Mouse (Mus musculus) cerebellum, postnatal 36 days (tissue): Measurements from ENCODE around the gene Prss36.
"Not testable (repeated sequence)": the region's sequence is repeated elsewhere in the genome, so short reads cannot be mapped to it uniquely, and the experiment has no call there.

Experiments used
- DNase-seq, 2 experiments: peaks; one replicate each; pipeline ENCODE4 v3.0.0; 2021 to 2022; ENCODE audit warnings: mixed read lengths in 2 of 2

Gene Prss36

DNA sequence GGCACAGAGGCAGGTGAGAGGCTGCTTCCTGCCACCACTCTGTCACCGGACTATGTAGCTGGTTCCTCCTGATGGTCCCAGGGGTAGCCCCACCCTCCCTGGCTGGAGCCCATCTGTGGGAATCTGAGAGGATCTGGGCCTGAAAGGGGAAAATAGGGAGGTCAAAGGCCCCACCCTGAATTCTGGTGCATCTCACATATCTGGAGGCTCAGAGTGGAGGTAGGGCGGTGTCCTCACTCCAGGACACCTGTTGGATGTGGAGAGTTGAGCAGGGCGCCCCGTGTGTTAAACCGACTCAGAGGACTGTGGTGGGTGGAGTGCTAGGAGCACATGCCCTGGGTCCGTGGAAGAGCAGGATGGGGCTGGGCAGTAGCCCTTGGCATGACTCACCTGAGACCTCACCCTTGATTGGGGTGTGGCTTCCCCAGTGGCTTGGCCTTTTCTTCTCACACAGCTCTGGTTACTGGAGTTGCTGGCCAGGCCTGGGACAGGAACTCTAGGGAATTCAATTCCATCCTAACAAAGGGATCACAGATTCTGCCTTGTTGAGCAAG is at the start of gene Prss36:
Gene Prss36 (minus strand): TSS at position 256 of the 554 bp plus-strand sequence.
- DNase-seq: no peak

DNA sequence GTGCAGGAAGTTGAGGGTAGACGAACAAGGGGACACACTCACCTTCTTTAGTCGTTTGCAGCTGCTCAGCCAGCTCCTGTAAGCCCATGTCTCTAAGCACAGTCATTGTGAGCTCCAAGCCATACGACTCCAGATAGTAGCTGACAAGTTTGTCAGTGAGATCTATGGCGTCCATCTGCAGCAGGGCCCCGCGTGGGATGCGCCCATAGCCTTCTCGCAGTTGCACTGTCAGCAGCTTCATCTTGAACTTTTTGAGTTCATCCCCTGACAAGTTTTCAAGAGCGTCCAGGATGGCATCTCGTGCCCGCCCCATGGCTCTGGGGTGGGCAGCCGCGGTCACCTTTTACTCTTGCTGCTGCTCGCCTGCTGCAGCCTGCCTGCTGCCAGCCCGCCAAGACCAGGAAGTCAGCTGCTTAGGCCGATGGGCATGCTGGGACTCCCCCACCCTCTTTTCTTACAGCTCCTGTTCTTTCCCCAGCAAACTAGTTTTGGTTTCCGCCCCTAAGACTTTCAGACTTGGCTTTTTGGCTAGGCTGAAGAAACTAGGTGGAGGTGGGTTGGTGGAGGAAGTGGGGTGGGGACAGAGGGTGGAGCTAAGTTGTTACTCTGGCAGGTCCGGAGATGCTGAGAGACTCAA is 46.9 kb upstream of the Prss36 start, which contains the start of gene Pycard:
Gene Pycard (minus strand): TSS at position 527 of the 637 bp plus-strand sequence.
- no peak for DNase-seq

DNA sequence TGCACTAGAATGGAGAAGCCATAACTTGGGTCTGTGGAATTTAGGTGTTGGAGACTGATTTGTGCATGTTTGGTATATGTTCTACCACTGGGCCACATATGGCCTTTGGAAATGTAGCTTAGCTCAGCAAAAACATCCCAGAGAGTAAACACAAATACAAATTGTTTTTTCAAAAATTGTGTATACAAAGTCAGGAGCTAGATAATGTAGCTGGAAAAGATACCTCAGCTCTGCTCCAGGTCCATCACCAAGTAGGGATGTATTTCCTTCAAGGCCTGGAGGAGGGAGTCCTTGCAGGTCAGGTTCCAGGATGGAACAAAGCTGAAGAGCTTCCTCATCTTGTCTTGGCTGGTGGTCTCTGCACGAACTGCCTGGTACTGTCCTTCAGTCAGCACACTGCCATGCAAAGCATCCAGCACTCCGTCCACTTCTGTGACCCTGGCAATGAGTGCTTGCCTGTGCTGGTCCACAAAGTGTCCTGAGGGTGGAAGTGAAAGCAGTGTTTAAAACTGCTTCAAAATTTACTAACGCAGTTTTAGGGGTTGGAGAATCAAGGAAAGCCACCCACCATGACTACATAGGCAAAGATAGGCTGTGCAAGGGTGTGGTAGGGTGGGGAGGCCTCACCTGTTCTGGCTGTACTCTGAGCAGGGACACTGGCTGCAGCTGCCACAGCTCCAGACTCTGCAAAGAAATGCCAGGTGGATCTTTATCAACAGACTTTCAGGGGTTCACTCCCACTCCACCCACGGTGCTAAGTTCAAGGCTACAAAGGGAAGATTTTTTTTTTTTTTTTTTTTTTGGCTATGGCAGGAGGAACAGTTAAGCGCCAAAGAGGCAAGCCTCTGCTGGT is 46.2 kb upstream of the Prss36 start:
- DNase-seq: no peak

DNA sequence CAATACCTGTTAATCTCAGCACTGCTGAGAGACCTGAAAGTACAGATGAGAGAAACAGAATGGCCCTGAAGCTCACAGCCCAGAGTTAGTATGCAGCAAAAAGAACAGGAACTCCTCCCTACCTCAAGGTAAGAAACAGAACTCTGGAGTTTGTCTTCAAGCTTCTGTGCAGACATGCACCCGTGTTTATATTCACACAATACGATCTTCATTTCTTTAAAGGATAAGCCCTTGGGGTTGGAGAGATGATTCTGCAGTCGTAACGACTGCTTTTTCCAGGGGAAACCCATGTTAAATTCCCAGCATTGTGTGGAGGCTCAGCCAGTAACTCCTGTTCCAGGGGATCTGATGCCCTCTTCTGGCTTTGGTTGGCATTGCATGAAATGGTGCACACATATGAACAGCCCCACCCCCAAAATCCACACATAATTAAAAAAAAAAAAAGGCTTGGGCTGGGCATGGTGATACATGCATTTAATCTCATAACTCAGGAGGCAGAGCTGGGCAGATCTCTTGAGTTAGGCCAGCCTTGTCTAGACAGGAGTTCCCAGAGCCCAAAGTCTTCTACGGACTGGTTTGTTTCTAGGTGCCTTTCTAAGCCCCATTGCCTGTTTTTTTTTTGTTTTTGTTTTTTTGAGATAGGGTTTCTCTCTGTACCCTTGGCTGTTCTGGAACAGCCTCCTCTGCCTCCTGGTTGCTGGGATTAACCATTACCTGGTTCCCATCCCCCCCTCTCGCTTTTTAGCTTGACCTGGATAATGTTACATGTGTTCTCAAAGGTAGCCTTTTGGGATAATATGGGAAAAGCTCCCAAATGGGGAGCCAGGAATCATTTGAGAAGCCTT is 45.3 kb upstream of the Prss36 start:
- peak; percentile 71 to 79 for DNase-seq

GRCm38 (mm10) chr7:127988904-127989303 is 42.4 kb upstream of the Prss36 start:
- DNase-seq: no peak

DNA sequence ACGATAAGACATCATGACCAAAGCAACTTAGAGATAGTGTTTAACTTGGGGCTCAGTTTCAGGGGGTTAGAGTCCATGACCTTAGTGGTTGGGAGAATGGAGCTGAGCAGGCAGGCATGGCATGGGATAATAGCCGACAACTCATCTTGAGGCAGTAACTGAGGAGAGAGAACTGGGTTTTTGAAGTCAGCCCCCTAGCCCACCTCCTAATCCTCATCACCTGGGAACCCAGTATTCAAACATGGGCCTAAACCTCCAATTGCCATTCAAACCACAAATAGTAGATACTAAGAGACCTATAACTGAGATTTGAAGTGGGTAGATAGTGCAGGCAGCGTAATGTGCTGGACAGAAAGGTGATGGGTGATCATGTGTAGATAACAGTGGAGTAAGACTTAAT is 34.1 kb upstream of the Prss36 start:
- no peak for DNase-seq

DNA sequence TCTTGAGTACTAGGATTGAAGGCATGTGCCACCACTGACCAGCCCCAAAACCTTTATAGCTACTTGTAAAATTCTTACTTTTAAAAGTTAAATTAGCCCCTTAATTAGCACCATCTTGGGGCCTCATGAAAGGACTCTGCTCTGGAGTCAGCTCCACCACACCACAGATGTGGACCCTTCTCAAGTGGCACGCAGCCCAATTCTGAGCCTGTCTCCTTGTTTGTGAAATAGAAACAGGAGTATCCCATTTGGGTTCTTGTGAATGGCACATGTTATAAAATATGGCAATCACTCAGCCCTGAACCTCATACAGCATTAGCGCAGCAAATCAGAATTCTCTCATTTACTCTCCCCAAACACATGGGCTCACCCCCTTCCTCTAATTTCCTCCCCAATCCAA is 32.3 kb upstream of the Prss36 start:
- DNase-seq: no peak

- no peak for DNase-seq
Observed at GRCm38 (mm10) chr7:127974413-127974930, 27.9 kb upstream of the Prss36 start.

DNA sequence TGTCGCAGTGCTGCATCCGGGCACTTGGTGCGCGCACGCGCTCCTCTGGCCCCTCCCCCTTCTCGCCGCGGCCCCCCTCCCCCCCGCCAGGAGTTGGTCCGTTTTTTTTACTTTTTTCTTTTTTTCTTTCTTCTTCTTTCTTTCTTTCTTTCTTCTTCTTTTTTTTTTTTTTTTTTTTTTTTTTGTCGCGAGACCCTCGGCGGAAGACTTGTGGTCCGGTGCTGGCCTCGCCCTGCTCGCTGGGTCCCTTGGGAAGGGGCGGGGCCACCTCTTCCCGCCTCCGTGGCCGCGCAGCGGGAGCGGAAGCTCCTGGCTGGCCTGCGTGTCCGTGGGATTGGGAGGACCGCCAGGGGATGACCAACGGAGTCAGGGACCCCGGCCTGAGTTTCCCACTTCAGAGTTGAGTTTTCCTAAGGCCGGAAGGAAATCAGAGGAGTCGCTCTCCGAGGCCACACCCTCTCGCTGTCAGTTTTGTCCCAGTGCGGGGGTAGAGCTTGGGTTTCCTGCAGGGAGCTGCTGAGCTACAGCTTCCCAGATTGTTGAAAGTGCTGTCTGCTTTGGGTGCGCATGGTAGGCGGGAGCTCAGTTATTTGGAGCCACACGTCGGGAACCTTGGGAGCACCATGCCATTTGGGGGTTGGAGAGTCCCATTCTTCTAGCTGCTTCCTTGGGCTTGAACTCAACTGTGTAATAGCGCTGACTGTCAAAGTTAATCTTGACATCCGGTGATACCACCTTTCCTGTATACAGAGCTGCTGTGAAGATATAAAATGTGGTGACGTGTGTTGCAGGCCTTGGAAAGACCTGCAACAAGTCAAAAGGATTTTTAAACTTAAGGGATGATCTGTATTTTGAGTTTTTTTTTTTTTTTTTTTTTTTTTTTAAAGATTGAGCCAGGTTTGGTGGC is 21.6 kb upstream of the Prss36 start:
- DNase-seq: peak; percentile 61 to 70

GRCm38 (mm10) chr7:127967004-127967921 is 20.7 kb upstream of the Prss36 start, which contains the start of gene Fus:
Fus (plus strand) TSS chr7:127967457.
- peak; percentile 95 to 97 for DNase-seq

DNA sequence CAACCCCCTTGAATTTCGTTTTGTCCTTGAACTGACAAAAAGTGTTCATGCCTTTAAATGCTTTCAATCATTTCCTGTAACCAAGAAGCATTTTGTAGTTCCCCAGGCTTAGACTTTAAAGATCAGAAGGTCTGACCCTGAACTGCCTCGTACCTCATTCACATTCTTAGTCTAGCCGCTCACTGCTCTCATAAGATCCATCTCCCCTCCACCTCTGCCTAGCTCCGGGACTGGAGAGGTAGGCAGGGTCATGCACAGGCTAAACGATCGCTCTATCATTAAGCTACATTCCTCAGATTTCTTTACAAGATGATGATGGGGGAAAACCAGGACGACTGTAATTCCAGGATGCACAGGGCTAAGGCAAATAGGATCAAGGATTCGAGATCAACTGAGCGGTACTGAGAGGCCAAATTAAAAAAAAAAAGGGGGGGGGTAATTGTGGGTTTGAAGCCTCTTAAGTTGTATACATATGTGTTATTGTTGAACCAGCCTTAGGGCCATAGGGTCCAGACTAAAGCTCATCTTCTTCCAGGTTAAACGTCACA is 19.9 kb upstream of the Prss36 start:
- peak in 1 of 2 experiments; percentile 15 for DNase-seq

GRCm38 (mm10) chr7:127959364-127959763 is 12.8 kb upstream of the Prss36 start:
- no peak for DNase-seq

- DNase-seq: no peak
Observed at GRCm38 (mm10) chr7:127952864-127953581, 6.5 kb upstream of the Prss36 start.

GRCm38 (mm10) chr7:127944614-127945013 is 1.9 kb downstream of the Prss36 start:
- no peak for DNase-seq

DNA sequence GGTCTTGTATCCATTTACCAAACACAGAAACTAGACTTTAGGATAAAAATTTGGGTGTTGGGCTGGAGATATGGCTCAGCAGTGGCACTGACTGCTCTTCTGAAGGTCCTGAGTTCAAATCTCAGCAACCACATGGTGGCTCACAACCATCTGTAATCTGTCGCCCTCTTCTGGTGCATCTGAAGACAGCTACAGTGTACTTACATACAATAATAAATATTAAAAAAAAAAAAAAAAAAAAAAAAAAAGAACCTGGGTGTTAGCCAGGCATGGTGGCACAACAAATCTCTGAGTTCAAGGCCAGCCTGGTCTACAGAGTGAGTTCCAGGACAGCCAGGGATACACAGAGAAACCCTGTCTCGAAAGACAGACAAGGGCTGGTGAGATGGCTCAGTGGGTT is 4.4 kb downstream of the Prss36 start:
- DNase-seq: not testable (repeated sequence)

DNA sequence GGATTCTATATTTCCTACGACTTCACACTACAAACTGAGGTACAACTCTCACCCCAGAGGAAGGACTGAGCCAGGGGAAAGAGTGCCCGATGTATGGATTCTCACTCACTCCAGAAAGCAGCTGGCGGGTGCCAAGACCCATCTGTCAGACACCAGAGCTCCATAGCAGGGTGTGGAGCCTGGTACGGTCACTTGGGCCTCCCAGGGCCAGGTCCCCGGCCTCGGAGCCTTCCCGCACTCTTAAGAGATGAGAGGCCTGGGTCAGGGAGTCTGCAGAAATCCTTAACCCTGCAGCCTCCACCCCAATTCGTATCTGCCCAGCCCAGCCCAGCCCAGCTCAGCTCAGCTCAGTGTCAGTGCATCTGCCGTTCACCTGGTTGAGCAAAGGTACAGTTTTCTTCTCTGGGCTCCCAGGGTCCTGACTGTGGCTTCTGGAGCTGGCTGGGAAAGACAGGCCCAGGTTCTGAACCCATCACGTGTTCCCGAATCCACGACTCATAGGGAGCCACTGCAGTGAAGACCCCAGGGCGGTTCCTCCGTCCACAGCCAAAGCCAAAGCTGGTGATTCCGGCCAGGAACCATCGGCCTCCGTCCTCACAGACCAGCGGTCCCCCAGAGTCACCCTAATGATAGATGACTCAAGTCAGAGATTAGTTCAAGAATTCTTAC is 10.2 kb downstream of the Prss36 start:
- peak in 1 of 2 experiments; percentile 27 for DNase-seq

DNA sequence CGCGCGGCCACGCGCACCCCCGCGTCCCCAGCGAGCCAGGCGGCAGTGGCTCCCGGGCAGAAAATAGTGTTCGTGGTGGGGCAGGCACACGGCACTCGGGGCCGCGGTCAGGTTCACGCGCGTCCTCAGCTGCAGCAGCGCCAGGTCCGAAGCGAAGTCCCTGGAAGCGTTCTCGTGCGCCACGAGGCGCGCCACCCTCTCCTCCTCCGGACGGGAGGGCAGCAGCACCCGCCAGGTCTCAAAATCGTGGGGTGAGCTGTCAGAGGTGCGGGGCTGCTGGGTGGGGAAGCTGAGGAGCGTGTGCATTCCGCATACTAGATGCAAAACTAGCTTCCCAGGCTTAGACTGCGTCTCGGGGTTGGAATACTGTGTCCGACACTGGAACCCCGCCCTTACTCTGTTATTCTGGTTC is 10.8 kb downstream of the Prss36 start:
- no peak for DNase-seq

- peak; percentile 94 for DNase-seq
Observed at GRCm38 (mm10) chr7:127935028-127935722, 11.3 kb downstream of the Prss36 start.
